Mouse (Mus musculus) monocyte, adult 59 days (primary cell): ENCODE data around the gene Cyp26b1. TPM values are rescaled to one million over a fixed set of nuclear protein-coding genes. Genes with fewer than 3 reads are reported as not detected.

Source experiments
- total RNA-seq, 2 experiments: library from RNA; stranded (reverse); gene quantifications; one replicate each; pipeline ENCODE4 v1.2.4; 2023

Cyp26b1 gene
- total RNA-seq = under 1 TPM in 1 of 2 experiments, not detected in 1; 0.26 TPM

DNA sequence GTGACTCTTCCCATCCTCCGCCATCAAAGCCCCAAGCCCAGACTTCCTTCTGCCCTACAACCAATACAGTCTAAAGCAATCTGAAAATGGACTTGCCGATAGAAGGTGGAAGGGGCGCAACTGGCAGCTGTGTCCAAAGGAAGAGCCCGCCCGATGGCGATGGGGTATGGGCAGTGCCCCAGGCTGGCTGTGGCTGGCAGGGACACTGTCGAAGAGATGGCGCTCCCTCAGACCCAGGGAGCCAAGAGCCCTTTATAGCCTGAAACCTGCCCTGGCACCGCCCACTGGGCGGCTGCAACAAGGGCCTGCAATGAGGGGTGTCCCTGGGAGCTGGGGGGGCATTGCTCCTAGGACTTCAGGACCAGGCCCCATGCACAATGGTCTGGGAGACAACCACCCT is at the start of gene Cyp26b1:
Gene Cyp26b1, minus strand, starts transcription at position 216 of the 400 bp plus-strand sequence.

